ENCODE assay signal across 8 mouse cellular contexts in the genomic region with DNA sequence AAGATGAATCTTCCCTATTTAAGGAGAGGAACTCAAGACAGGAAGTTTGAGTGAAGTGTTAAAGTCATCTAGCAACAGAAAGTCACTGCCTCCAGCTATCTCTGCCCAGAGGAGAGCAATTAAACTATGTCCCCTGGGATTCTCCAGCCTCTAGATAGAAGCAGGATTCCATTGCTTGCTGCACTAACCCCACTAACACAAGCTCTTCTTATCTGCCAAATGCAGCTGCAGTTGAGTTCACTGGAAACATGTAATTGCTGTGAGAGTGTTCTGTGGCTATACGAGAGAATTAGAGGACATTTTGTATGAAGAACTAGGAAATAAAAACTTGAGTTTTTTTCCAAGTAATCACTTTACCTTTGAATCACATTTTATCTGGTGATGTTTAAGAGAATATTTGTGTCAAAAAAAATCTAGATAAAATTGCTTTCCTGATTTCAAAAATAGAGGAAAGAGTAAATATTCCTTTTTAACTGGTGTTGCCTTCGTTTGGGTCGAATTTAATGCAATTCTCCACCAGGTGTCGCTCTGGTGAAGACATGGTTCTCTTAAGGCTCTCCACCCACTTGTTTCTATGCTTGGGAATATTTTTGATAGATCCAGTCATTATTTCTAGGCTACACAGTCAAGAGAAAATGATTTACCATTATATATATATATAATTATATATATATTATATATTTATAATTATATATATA.
DNase-seq lines count a peak whose midpoint lies in the region.

No protein-coding gene starts in this region.

- DNase-seq in heart, adult 11 months, result peak; percentile 93
- DNase-seq in heart, postnatal 25 days (ENCODE audit: low spot score), result no peak
- DNase-seq in 416B (ENCODE audit: low read depth), result peak; percentile 20
- peak; percentile 10 for DNase-seq in brain, adult 2 months (ENCODE audit: low read depth, low spot score)
- DNase-seq in heart, postnatal 4 days, result peak; percentile 46
- peak; percentile 72 for DNase-seq in lung, postnatal 36 days
- no peak for DNase-seq in ovary, postnatal 14 days (ENCODE audit: low spot score)
- DNase-seq in spleen, postnatal 14 days (ENCODE audit: low spot score in 2 of 2), result no peak

- intact Hi-C loops in heart, postnatal 25 days (cut with DNase I), result loop anchor here (5.0 to 10.0 kb wide), 2 partner anchors 94 to 184 kb away; no protein-coding TSS in a partner anchor

Comparison
In these comparisons a context has a peak if more than half of its experiments do, and no peak if none do; other contexts are left out.
1. DNase-seq: peak in heart, adult 11 months (single experiment), 416B (single experiment), brain, adult 2 months (single experiment), heart, postnatal 4 days (single experiment) and lung, postnatal 36 days (single experiment); none in heart, postnatal 25 days (single experiment), ovary, postnatal 14 days (single experiment) and spleen, postnatal 14 days (0 of 2).